Mouse (Mus musculus) embryonic fibroblast, embryonic 13.5 days (primary cell): ENCODE measurements around the gene Pla2g2c.

ENCODE experiments used
- CTCF ChIP-seq: IDR thresholded peaks from 2 replicates; pipeline ENCODE4 v1.5.1; 2011; ENCODE audit warnings: mild to moderate bottlenecking, control low read depth, low read length, moderate library complexity, borderline replicate concordance; ENCODE audit not compliant: insufficient read depth
- POLR2A ChIP-seq: IDR thresholded peaks from 2 replicates; pipeline ENCODE4 v1.6.1; 2011; ENCODE audit warnings: low read depth, mild to moderate bottlenecking, control low read depth, low read length, moderate library complexity

- no peak for TF ChIP-seq CTCF
- TF ChIP-seq POLR2A: no peak
Measured at GRCm38 (mm10) chr4:138677579-138677978, 47.0 kb upstream of the Pla2g2c start.
